Mouse (Mus musculus) cortical plate, adult 2 months (tissue): ENCODE results near the gene Thtpa.

Experiments used
- CTCF ChIP-seq: fragments of 200-500 bp; IDR thresholded peaks from 2 replicates; pipeline ENCODE4 v1.5.1; 2011; ENCODE audit warnings: mild to moderate bottlenecking, control low read depth, low read length; ENCODE audit not compliant: insufficient read depth; ENCODE audit errors: extremely low read depth
- POLR2A ChIP-seq: fragments of 200-500 bp; IDR thresholded peaks from 2 replicates; pipeline ENCODE4 v1.6.1; 2011; ENCODE audit warnings: mild to moderate bottlenecking, low read length, control low read depth; ENCODE audit not compliant: insufficient read depth; ENCODE audit errors: extremely low read depth

GRCm38 (mm10) chr14:55055167-55055834 lies 39.3 kb upstream of the Thtpa start:
- TF ChIP-seq POLR2A (no peak), CTCF (0 out of 2 replicates have a peak, but pooled peaks have one; percentile 16)
